Mouse (Mus musculus) ES-E14 (cell line): ENCODE data around the gene Arhgap20.

Source experiments
- HCFC1 ChIP-seq: IDR thresholded peaks from 2 replicates; pipeline ENCODE4 v1.6.1; 2012; ENCODE audit warnings: low read length, inconsistent platforms, borderline replicate concordance; ENCODE audit not compliant: insufficient read depth
- MAFK ChIP-seq: IDR thresholded peaks from 2 replicates; pipeline ENCODE4 v1.6.1; 2014; ENCODE audit warnings: mild to moderate bottlenecking, low read depth, low read length, inconsistent platforms; ENCODE audit not compliant: insufficient read depth
- ZC3H11A ChIP-seq: IDR thresholded peaks from 2 replicates; pipeline ENCODE4 v1.6.1; 2012; ENCODE audit warnings: low read depth, mild to moderate bottlenecking, inconsistent platforms, low read length, borderline replicate concordance
- ZNF384 ChIP-seq: IDR thresholded peaks from 2 replicates; pipeline ENCODE4 v1.6.1; 2012; ENCODE audit warnings: low read depth, low read length, inconsistent platforms

GRCm38 (mm10) chr9:51881386-51881785, 116.2 kb downstream of the Arhgap20 start:
- TF ChIP-seq ZNF384, result no peak
- TF ChIP-seq HCFC1, result no peak
- no peak for TF ChIP-seq MAFK
- no peak for TF ChIP-seq ZC3H11A
